Mouse (Mus musculus) thymus, postnatal 0 days (tissue): ENCODE results near the gene Hectd4. TPM values are rescaled to one million over a fixed set of nuclear protein-coding genes. Genes with fewer than 3 reads are reported as not detected.

ENCODE experiments used
- DNase-seq: peaks from one replicate; pipeline ENCODE4 v3.0.0-alpha.2; 2015; ENCODE audit warnings: low spot score
- polyA plus RNA-seq: library from polyadenylated mRNA; unstranded; fragments of >200 nt; fragmentation: Nextera tagmentation; extraction: Ambion mirVana; gene quantifications from 2 replicates; pipeline ENCODE4 v1.2.1, GENCODE M21; 2015

Hectd4 gene
- 4.3 and 4.9 TPM in 2 replicates for polyA plus RNA-seq

DNA sequence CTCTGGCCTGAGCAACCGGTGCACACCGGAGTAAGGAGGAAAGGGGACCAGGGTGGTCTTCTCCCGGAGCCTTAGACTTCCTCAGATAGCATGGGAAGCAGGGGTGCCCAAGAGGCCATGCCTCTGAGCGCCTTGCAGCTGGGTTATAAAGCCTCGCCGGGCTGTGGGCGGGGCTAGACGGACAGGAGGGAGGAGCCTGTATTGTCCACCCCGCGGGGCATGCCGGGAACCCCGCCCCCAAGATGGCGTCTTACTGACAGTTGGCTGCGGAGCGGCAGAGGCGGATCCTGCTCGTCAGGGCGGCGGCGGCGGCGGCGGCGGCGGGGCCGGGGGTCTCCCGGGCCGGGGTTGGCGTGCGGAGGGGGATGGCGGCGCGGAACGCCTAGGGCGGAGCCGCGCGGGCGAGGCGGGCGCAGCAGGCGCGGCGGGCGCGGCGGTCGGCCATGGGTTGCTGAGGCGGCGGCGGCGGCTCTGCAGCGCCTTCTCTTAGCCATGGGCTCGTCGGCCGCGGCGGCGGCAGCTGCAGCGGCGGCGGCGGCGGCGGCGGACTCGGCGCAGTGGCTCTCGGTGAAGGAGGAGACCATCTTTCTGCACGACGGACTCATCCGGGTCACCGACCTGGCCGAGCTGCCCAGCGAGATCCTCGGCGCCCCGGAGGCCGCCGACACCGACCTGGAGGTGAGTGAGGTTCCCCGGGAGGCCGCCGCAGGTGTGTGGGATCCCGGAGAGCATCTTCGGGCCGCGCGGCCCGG, at the start of gene Hectd4:
TSS of gene Hectd4 (plus strand) at position 240 of the 752 bp plus-strand sequence.
- peak; percentile 96 for DNase-seq

DNA sequence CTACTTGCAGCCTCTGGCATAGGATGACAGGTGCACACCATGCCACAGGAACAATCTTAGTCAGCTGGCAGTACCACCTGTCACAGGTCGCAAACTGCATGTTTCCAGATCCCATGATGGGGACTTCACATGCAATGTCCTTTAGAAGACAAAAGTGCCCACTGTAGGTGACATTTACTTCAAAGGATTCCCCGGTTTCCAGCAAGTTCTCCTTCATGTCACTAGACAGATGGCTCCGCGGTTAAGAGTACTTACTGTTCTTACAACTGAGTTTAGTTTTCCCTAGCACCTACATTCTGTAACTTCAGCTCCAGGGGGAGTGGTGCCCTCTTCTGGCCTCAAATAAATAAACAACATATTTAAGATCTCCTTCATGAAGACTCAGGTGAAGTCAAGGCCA, 47.2 kb upstream of the Hectd4 start:
- peak; percentile 28 for DNase-seq

DNA sequence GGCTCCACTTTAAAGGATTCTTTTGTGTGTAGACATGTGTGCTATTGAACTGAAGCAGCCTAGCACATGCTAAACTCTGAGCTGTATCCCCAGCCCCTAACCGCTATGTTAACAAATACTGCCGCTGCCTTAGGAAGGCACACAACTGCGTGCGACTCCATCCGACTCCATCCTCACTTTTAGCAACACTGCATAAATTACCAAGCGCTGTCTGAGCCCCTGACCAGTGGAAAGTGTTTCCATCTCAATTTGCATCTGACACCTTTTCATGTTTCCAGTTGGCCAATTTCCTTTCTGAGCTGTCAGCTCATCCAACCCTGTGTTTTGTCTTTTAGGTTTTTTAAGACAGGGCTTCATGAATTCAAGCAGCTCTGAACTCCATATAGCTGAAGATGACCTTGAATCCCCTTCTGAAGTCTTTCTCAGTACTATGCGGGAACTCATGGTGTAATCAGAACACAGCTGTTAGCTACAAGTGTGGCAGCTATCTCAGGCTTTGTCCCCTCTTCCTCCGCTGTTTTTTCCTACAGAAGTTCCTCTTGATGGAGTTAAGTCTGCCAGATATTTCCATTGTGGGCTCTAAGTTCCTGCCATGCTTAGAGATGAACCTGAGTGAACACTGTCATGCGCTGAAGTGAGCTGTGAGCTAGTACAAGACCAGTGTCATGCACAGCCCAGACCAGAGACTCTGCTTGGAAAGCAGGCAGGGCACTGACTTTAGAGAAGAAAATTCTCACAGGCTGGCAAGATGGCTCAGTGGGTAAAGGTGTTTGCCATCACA, 40.8 kb upstream of the Hectd4 start:
- no peak for DNase-seq

DNA sequence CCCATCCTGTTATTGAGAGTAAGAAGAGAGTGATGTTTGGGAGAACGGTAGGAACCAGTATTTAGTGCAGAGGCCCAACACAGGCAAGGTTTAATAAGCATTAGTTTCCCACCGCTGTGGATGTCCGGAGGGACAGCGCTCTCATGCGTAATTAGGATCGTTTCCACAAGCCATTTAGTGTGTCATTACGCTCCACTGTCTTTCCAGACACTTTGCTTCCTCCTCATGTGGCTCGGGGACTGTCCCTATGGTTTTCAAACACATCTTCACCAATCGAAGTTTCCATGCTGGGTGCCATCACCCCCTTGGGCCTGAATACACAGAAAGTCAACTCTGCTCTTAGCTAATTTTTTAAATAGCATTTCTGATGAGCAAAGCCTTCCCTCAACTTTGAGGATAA, 36.8 kb upstream of the Hectd4 start:
- DNase-seq, result no peak

DNA sequence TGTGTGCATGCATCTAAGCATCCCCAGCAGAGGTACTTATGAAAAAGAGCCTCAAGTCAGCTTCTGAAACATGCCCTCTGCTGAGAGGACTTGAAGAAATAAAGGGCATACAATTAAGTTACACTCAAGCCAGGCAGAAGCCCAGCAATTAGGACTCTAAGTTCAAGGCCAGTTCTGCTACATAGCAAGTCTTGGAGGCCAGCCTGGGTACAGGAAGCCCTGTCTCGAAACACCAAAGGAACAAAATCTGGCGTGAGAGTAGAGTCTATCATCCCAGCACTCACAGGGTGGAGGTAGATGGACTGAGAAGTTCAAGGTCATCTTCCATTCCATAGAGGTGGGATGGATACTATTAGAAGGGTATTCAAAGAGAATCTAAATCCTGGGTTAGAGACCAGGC, 35.6 kb upstream of the Hectd4 start:
- DNase-seq, result no peak

DNA sequence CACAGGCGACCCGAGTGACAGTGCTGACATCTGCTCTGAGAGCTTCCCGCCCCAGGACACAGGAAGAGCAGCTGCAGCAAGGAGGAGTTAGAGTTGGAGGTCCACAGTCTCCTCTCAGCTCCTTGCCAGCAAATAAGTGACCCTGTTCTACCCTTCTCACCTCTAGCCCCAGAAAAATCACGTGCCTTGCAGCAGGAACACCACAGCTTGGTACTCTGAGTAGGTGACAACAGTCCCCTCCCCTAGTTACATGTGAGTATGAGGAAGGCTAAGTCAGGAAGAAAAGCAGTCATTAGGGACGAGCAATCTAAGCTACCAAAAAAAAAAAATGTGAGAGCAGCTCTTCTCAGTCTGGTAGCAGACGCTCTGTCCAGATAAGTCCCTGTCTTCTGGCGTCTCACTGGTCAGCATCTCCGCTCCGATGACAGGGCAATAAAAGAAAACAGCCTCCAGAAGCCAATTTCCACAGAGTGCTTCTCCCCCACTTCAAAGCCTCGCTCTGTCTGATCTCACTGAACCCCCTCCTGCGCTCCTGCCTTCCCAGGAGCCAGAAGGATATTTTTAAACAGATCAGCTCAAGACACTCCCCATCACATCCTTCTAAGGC, 35.0 kb upstream of the Hectd4 start:
- DNase-seq, result no peak

DNA sequence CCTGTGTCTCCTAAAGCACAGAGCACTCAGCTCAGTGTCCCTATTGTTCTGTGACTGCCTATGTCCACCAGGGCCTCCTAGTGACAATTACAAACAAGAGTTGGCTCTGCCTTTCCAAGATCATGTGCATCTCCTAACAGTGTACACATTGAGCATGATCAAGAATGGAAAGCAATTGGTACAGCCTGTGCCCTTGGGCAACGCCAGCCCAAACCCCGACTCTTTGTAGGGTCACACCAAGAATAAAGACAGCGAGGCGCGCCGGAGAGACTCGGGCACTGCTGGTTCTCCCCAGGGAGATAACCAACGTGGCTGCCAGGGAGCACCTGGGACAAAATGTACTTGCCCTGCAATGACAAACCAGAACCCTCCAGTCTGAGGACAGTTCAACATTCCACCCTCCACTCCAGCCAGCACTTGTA, 32.4 kb upstream of the Hectd4 start:
- no peak for DNase-seq

DNA sequence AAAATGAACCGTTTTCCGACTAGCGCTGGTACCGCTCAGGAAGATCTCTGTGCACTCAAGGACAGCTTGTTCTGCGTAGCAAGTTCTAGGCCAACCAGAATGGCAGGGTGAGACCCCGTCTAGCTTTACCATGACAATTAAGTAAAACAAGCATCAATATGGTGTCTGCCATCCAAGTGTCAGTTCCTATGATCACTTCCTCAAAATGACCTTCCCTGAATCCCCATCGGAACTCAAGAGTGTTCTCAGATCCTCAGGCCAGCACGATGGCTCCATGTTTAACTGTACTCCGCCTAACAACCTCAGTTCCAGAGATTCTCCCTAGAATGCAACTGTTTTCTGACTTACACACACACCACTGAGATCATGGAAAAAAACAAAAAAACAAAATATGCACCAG, 31.8 kb upstream of the Hectd4 start:
- DNase-seq, result no peak

DNA sequence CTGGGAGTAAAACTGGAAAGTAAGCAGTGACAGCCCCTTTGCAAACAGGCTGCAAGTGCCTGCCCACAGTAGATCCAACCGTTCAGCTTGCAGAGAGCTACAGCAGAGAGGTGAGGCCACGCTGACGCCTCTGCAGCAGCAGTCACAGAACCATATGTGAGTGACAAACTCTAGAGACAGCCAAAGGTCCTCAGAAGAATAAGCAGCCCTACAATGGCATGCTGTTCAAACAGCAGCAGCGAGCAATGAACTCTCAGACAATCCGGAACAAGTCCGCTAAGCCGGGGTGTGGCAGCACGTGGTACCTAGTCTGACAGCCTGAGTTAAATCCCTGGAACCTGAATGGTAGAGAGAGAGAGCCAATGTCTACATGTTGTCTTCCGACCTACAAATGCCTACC, 30.8 kb upstream of the Hectd4 start:
- DNase-seq, result no peak

DNA sequence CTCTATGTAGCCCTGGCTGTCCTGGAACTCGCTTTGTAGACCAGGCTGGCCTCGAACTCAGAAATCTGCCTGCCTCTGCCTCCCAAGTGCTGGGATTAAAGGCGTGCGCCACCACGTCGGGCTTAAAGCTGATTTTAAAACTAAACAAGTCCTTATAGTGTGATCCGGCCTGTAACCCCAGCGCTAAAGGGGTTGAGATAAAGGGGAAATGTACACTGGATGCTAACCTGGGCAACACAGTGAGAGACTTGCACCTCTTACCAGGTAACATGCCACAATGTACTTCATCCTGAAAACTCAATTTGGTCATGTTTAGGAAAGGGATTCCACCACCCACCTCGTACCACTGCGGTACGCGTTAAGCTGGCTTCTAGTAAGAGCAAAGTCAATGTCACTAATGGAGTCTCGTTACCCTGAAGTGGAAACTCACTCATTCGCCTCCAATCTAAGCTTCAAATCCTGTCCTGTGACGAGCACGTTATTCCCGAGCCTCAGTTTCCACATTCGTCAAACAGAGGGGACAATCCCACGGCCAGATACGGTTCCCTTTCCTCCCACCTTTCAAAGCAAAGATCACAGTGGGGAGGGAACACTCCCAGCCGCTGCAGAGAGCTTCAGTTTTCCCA, 29.7 kb upstream of the Hectd4 start:
- DNase-seq, result no peak

DNA sequence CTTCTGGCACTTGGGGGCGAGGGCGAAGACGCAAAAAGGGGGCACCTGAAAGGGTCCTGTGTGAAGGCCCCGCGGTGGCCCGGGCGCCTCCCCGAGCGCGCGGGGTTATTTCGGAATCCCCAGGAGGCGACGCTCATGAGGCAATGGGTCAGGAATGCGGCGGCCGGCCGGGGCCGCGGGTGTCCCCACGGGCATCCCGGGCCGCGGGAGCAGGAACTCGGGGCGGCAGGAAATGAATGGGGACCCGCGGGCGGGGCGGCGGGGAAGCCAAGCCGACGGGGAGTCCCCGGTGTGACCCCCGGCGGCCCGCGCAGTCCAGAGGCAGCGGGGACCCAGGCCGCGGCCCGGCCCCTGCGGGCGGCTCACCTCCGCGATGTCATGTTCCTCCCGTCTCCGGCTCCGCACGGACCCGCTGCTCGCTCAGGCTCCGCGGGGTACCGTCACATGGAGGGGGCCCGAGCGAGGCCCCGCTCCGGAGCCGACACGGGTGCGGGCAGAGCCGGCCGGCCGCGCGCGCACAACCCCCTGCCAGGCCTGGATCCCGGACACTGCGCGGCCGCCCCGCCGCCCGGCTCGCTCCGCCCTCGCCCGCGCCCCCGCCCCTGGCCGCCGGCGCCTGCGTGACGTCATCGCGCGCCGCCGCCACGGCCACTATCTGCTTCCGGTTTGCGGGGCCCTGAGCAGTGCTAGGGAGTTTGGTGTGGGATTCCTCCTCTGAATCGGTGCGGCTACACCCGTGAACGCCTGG, 29.0 kb upstream of the Hectd4 start, which contains the start of gene Ptpn11:
TSS of gene Ptpn11 (minus strand) at position 562 of the 748 bp plus-strand sequence.
- peak; percentile 85 for DNase-seq

DNA sequence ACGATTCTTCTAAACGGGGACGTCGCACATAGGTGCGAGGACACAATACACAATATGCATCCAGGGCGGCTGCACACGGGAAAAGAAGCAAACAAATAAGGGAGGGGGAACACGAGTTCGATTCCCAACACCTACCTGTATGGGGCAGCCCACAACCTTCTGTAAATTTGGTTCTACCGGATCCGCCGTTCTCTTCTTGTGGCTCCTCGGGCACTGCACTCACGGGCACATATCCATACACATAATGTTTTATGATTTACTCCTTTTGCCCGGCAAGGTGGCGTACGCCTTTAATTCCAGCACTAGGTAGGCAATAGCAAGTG, 28.5 kb upstream of the Hectd4 start:
- DNase-seq, result no peak

DNA sequence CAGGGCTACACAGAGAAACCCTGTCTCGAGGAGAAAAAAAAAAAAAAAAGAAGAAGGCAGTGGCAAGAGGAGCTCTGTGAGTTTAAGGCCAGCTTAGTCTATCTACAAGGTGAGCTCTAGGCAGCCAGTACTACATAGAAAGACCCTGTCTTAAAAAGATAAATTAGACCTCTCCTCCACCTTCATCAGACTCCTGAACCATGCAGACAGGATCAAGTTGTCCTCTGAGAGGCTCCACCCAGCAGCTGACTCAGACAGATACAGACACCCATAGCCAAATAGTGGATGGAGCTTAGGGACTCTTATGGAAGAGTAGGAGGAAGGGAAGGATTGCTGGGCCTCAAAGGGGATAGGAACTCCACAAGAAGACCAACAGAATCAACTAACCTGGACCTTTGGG, 25.8 kb upstream of the Hectd4 start:
- DNase-seq, result no peak

DNA sequence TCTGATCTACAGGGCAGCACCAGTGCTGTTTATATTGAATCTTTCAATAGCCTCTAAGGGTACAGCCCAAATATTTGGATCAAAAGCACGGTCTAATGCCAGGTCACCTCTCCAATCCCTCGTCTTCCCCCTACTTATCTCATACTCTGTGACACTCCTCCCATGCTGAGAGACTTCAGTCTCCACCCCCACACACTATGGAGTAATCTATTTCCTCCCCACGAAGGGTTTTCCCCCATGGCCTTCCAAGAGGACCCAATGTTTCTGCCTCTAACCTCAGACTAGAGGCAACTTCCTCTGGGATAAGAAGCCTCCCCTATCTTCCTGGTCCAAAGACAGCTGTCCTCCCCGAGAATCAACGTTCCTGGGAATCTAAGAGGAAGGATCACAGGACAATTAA, 23.3 kb upstream of the Hectd4 start:
- no peak for DNase-seq

DNA sequence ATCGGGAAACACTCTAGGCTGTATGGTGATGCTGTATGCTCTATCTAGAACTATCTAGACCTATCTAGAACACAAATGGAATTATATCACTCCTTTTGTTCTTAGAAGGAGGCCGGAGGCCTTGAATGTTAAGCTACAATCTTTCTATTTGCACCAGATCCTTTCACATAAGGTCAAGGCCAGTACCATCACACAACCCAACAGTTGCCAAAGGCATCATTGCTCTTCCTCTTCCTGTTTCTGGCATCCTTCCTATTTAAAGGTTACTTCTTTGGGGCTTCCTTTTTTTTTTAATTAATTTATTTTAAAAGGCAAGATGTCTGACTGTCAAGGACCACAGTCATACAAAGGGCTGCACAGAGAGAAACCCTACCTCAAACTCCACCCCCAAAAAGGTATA, 22.7 kb upstream of the Hectd4 start:
- no peak for DNase-seq

DNA sequence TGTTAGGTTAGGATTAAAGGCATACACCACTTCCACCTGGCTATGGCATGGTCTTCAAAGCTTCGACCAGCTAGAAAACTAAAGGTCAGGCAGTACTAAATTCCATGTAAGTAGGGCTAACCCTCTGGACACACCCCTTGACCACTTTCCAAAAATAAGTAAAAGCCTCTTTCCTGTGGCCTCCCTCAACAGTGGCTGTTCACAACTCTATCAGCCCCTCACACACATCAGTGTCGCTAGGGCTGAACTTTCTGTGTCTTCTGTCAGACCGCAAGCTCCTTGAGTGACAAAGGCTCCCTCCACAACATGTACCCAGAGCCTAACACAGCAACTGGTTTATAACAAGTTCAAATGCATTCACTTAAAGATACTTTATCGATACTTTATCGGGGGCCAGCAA, 21.6 kb upstream of the Hectd4 start:
- no peak for DNase-seq

DNA sequence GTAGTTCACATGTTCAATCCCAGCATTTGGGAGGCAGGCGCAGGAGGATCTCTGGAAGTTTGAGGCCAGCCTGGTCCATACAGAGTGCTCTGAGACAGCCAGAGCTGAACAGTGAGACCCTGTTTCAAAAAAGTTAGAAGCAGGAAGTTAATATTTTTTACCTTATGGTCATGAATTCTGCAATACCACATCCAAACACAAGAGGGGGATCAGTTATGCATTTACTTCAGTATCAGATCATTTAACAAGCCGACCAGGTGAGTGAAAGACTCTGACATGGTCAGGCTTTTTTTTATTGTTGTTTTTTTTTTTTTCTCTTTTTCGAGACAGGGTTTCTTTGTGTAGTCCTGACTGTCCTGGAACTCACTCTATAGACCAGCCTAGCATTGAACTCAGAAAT, 18.3 kb upstream of the Hectd4 start:
- peak; percentile 80 for DNase-seq

DNA sequence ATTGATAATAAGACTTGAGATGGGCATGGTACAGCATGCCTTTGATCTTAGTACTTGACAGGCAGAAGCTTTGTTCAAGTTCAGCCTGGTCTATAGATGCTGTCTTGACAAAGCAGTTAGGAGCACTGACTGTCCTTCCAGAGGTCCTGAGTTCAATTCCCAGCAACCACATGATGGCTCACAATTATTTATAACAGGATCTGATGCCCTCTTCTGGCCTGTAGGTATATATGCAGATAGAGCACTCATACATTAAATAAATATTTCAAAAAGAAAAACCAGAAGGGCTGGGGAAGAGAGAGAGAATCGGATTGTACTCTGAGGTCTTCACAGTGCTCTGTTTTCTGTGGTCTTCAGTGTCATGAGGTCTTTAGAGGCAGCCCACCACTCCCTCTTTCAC, 17.6 kb upstream of the Hectd4 start:
- no peak for DNase-seq

DNA sequence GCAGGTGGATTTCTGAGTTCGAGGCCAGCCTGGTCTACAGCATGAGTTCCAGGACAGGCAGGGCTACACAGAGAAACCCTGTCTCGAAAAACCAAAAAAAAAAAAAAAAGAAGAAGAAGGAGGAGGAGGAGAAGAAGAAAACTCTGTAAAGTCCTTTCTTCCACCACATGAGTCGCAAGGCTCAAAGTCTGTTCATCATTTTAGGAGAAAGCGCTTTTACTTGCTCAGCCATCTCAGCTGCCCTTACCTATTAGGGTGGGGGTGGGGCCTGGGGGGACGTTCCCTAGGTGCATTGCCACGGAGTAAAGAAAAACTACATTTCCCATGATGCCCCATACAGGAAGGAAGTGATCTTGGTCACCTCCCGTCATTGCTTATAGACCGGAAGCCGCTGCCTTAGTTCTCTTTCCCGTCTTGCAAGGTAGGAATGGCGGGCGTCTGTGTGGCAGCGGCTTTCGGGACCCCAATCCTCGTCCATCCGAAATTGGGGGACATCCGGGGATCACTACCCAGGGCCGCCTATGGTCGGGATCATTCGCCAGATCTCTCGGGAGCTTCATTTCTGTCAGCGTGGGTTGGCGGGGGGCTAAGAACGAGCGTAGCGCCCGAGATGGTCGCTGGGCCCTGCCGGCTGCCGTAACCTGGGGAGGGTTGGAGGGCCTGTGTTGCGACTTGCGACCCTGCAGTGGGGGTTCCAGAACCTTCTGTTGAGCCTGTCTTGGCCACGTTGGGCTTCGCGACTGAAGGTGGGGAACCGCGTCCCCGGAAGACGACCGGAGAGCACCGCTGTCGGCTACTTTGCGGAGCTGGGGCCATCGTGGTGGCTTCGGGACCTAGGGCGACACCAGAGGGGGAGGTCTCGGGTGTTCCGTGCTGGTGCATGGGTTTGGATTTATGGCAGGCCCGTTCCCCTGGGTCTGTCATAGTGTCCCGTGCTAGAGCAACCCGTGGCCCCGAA, 15.6 kb upstream of the Hectd4 start, which contains the start of gene Rpl6:
TSS of gene Rpl6 (plus strand) at position 350 of the 958 bp plus-strand sequence.
- peak; percentile 87 for DNase-seq
